Mouse (Mus musculus) embryonic facial prominence, embryonic 15.5 days (tissue): ENCODE data around the gene Znhit1. TPM values are rescaled to one million over a fixed set of nuclear protein-coding genes. Genes with fewer than 3 reads are reported as not detected.

ENCODE experiments used
- ATAC-seq: fragments of 200-750 bp; cut with Nextera tagmentation; 2 replicates; pipeline ENCODE4 v1.8.0; 2017; ENCODE audit warnings: low read depth, moderate TSS enrichment; ENCODE audit not compliant: insufficient number of reproducible peaks, low FRiP score, low TSS enrichment
- H3K27ac ChIP-seq: fragments of 300-500 bp; sonication (generic); replicated peaks from 2 replicates; pipeline ENCODE4 v1.5.1; 2015; ENCODE audit warnings: mild to moderate bottlenecking, inconsistent platforms
- H3K27me3 ChIP-seq: fragments of 300-500 bp; sonication (generic); 2 replicates; pipeline ENCODE4 v1.6.1; 2015; ENCODE audit warnings: inconsistent platforms
- H3K36me3 ChIP-seq: fragments of 300-500 bp; sonication (generic); 2 replicates; pipeline ENCODE4 v1.6.1; 2015; ENCODE audit warnings: mild to moderate bottlenecking, inconsistent platforms
- H3K4me1 ChIP-seq: fragments of 300-500 bp; sonication (generic); 2 replicates; pipeline ENCODE4 v1.6.1; 2015; ENCODE audit warnings: inconsistent platforms
- H3K4me2 ChIP-seq: fragments of 300-500 bp; sonication (generic); replicated peaks from 2 replicates; pipeline ENCODE4 v1.6.1; 2015; ENCODE audit warnings: mild to moderate bottlenecking, inconsistent platforms
- H3K4me3 ChIP-seq: fragments of 300-500 bp; sonication (generic); replicated peaks from 2 replicates; pipeline ENCODE4 v1.5.1; 2015; ENCODE audit warnings: mild to moderate bottlenecking, inconsistent platforms
- H3K9ac ChIP-seq: fragments of 300-500 bp; sonication (generic); 2 replicates; pipeline ENCODE4 v1.6.1; 2015; ENCODE audit warnings: inconsistent platforms
- H3K9me3 ChIP-seq: fragments of 300-500 bp; sonication (generic); replicated peaks from 2 replicates; pipeline ENCODE4 v1.6.1; 2016; ENCODE audit warnings: inconsistent platforms
- WGBS: fragments of 180-500 bp; shearing (Covaris S2); methylation state at CpG from one replicate; pipeline ENCODE4 v1.1.7; 2015; 5-methylcytosine and 5-hydroxymethylcytosine counted together
- polyA plus RNA-seq: library from polyadenylated mRNA; unstranded; fragments of >200 nt; fragmentation: Nextera tagmentation; extraction: Ambion mirVana; gene quantifications from 2 replicates; pipeline ENCODE4 v1.2.1, GENCODE M21; 2015

The Znhit1 gene
- 111 and 120 TPM in 2 replicates for polyA plus RNA-seq

- no peaks in the 10 kb centered on the region for H3K27me3 ChIP-seq
- peak within 1 kb of the TSS; percentile 90 for H3K9ac ChIP-seq
- peaks cover 18% of the 10 kb centered on the region for H3K4me1 ChIP-seq
- H3K4me2 ChIP-seq, result peak within 1 kb of the TSS; percentile 89
- H3K27ac ChIP-seq, result peak within 1 kb of the TSS; percentile 91
- peaks cover 59% of the 10 kb centered on the region for H3K36me3 ChIP-seq
- H3K4me3 ChIP-seq, result peak within 1 kb of the TSS; percentile 78
- WGBS, result 2% methylated on average over 12 of the region's 12 CpGs
- no peak for ATAC-seq
- no peaks in the 10 kb centered on the region for H3K9me3 ChIP-seq
Observed at GRCm38 (mm10) chr5:136987934-136988271, at the start of gene Znhit1. Znhit1 (minus strand) TSS chr5:136988021.

GRCm38 (mm10) chr5:137036211-137036610 is 48.4 kb upstream of the Znhit1 start:
- Histone ChIP-seq H3K4me3 (no peak overlapping the region), H3K9me3 (no peaks in the 10 kb centered on the region), H3K27ac (no peak overlapping the region), H3K4me1 (peaks cover 21% of the 10 kb centered on the region), H3K36me3 (peaks cover 54% of the 10 kb centered on the region), H3K4me2 (no peak overlapping the region), H3K27me3 (peaks cover 13% of the 10 kb centered on the region), H3K9ac (no peak overlapping the region)
- 79% methylated on average over 13 of the region's 13 CpGs for WGBS
- no peak for ATAC-seq

DNA sequence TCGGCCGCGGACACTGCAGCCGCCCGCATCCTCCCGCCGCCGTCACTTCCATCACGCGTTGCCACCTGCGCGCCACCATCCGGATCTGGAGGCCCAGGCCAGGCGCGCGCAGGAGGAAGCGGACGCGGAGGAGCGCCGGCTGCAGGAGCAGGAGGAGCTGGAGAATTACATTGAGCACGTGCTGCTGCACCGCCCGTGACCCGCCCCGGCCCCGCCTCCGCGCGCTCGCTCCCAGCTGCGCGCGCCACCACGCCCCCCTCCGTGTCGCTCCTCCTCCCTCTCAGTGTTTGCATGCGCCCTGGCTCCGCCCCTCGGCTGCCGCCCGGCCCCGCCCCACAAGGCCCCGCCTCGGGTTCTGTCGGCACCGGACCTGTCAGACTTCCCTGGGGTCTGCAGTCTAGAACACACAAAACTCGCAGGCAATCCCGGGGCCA is 44.8 kb upstream of the Znhit1 start:
- WGBS, result 1% methylated on average over 38 of the region's 49 CpGs
- Histone ChIP-seq H3K9me3 (no peaks in the 10 kb centered on the region), H3K4me1 (peaks cover 40% of the 10 kb centered on the region), H3K27me3 (peaks cover 49% of the 10 kb centered on the region), H3K27ac (no peak overlapping the region), H3K36me3 (peaks cover 23% of the 10 kb centered on the region), H3K4me3 (peak overlapping the region; percentile 49), H3K9ac (no peak overlapping the region), H3K4me2 (peak overlapping the region; percentile 100)
- ATAC-seq, result peak; percentile 87

- Histone ChIP-seq H3K27ac (no peak overlapping the region), H3K4me2 (peak overlapping the region; percentile 100), H3K9me3 (no peaks in the 10 kb centered on the region), H3K4me1 (peaks cover 40% of the 10 kb centered on the region), H3K27me3 (peaks cover 54% of the 10 kb centered on the region), H3K9ac (no peak overlapping the region), H3K36me3 (peaks cover 17% of the 10 kb centered on the region), H3K4me3 (peak overlapping the region; percentile 49)
- no peak for ATAC-seq
- WGBS, result under 1% methylated on average over 33 of the region's 33 CpGs
Observed at GRCm38 (mm10) chr5:137032033-137032421, 44.2 kb upstream of the Znhit1 start.

DNA sequence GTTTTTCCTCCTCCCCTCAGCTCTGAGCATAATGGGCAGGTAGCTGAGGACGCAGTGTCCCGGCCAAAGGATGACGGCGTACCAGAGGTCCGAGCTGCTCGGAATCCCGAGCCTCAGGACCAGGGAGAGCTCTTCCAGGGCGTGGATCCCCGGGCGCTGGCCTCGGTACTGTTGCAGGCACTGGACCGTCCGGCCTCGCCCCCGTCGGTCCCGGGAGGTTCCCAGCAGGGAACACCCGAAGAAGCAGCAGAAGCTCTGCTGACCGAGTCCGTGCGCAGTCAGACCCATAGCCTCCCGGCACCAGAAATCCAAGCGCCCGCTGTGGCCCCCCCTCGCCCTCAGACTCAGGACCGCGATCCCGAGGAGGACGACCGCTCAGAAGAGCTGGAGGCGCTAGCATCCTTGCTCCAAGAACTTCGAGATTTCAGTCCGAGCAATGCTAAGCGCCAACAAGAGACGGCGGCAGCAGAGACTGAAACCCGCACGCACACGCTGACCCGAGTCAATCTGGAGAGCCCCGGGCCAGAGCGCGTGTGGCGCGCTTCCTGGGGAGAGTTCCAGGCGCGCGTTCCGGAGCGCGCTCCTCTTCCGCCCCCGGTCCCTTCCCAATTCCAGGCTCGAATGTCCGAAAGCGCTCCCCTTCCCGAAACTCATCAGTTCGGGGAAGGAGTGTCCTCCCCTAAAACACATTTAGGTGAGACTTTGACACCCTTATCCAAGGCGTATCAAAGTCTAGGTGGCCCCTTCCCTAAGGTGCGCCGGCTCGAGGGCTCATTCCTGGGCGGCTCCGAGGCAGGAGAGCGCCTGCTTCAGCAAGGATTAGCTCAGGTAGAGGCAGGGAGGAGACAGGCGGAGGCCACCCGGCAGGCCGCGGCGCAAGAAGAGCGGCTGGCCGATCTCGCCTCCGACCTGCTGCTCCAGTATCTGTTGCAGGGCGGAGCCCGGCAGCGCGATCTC is 43.5 kb upstream of the Znhit1 start:
- peak overlapping the region; percentile 100 for H3K4me2 ChIP-seq
- H3K4me1 ChIP-seq, result peaks cover 40% of the 10 kb centered on the region
- H3K27me3 ChIP-seq, result peaks cover 60% of the 10 kb centered on the region
- no peaks in the 10 kb centered on the region for H3K9me3 ChIP-seq
- no peak overlapping the region for H3K9ac ChIP-seq
- no peak for ATAC-seq
- no peak overlapping the region for H3K27ac ChIP-seq
- peaks cover 10% of the 10 kb centered on the region for H3K36me3 ChIP-seq
- under 1% methylated on average over 78 of the region's 78 CpGs for WGBS
- peak overlapping the region; percentile 49 for H3K4me3 ChIP-seq

DNA sequence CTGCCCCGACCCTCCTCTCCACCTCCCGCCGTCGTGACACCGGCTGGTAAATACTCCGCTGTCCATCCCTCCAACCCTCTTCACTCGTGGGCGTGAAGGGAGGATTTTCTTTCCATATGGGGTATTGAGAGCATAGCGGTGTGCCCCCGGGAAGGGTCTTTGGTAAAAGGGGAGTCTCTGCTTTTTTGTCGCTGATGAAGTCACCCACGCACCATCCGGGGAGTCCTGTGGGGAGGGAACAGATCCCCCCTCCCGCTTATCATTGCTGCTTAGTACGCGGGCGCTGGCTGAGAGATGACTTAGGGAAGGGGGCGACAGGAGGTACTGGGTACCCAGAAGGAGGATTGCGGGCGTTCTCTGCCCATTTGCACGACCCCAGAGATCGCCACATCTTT is 42.6 kb upstream of the Znhit1 start:
- ATAC-seq, result no peak
- peaks cover 70% of the 10 kb centered on the region for H3K27me3 ChIP-seq
- H3K4me2 ChIP-seq, result peak overlapping the region; percentile 58
- H3K27ac ChIP-seq, result no peak overlapping the region
- H3K36me3 ChIP-seq, result 0 out of 2 replicates have a peak, but pooled peaks cover under 1% of the 10 kb centered on the region
- H3K9me3 ChIP-seq, result no peaks in the 10 kb centered on the region
- H3K4me1 ChIP-seq, result peaks cover 40% of the 10 kb centered on the region
- H3K4me3 ChIP-seq, result peak overlapping the region; percentile 36
- no peak overlapping the region for H3K9ac ChIP-seq
- WGBS, result 10% methylated on average over 22 of the region's 22 CpGs

- Histone ChIP-seq H3K4me3 (peak overlapping the region; percentile 36), H3K9ac (no peak overlapping the region), H3K36me3 (no peaks in the 10 kb centered on the region), H3K27me3 (peaks cover 76% of the 10 kb centered on the region), H3K4me1 (peaks cover 40% of the 10 kb centered on the region), H3K9me3 (no peaks in the 10 kb centered on the region), H3K27ac (no peak overlapping the region), H3K4me2 (peak overlapping the region; percentile 58)
- WGBS, result under 1% methylated on average over 52 of the region's 52 CpGs
- ATAC-seq, result peak; percentile 52
Observed at GRCm38 (mm10) chr5:137029643-137030415, 42.0 kb upstream of the Znhit1 start.

DNA sequence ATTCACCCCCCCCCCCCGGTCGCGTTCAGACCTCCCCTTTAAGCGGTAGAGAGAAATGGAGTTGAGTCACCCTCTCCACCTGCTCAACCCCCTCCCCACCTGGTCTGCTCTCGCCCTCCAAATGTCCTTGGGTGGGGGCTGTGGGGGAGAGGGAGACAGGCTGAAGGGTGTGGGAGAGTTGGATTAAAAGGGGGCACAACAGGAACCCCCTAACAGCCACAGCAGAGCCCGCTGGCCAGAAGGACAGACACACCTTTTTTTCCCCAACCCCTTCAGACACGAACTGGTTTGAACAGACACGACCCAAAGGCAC is 41.4 kb upstream of the Znhit1 start:
- no peak for ATAC-seq
- WGBS, result 3% methylated on average over 5 of the region's 8 CpGs
- H3K4me3 ChIP-seq, result peak overlapping the region; percentile 36; the same call in 1 of the 2 replicates
- H3K4me1 ChIP-seq, result peaks cover 40% of the 10 kb centered on the region
- H3K9me3 ChIP-seq, result no peaks in the 10 kb centered on the region
- no peaks in the 10 kb centered on the region for H3K36me3 ChIP-seq
- H3K27me3 ChIP-seq, result peaks cover 82% of the 10 kb centered on the region
- H3K4me2 ChIP-seq, result peak overlapping the region; percentile 58
- H3K9ac ChIP-seq, result no peak overlapping the region
- H3K27ac ChIP-seq, result no peak overlapping the region

DNA sequence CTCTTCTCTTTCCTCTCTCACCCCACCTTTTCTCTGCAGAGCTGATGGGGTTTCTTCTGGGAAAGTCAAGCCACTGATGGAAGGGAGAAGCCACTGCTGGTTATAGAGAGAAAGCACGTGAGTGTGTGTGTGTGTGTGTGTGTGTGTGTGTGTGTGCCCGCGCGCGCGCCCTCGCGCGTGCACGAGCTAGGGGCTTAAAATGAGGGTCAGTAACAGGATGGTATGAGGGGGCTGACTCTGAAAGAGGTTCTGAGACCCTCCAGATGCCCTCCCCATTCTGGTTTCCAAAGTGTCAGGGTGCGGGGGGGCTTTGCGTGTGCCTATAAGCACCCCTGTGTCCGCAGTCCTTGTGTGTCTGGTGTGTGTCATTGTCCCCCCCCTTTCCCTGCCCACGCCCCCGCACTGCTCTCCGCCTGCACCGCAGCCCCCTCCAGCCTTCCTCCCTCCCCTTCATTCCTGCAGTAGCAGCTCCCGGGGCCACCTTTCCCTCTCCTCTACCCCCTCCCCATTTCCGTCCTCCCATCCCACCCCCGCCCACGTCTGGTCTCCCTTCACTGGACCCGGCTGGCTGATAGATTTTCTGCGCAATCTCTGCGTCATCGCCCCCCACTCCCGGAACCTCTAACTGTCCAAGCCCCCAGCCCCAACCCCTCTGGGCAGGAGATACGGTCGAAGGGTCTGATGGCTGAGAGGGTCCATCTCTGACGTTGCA is 40.9 kb upstream of the Znhit1 start:
- no peak overlapping the region for H3K9ac ChIP-seq
- H3K27me3 ChIP-seq, result peaks cover 86% of the 10 kb centered on the region
- no peak overlapping the region; the same call in 1 of the 2 replicates for H3K4me2 ChIP-seq
- WGBS, result 3% methylated on average over 29 of the region's 29 CpGs
- no peak overlapping the region for H3K27ac ChIP-seq
- ATAC-seq, result no peak
- peaks cover 40% of the 10 kb centered on the region for H3K4me1 ChIP-seq
- H3K9me3 ChIP-seq, result no peaks in the 10 kb centered on the region
- H3K4me3 ChIP-seq, result no peak overlapping the region
- H3K36me3 ChIP-seq, result no peaks in the 10 kb centered on the region

GRCm38 (mm10) chr5:137026092-137026491 is 38.3 kb upstream of the Znhit1 start, which contains the start of gene Vgf:
Vgf (plus strand) TSS chr5:137026392.
- 32% methylated on average over 4 of the region's 4 CpGs for WGBS
- peaks cover 72% of the 10 kb centered on the region for H3K27me3 ChIP-seq
- H3K4me3 ChIP-seq, result no peak within 1 kb of the TSS
- no peaks in the 10 kb centered on the region for H3K36me3 ChIP-seq
- ATAC-seq, result no peak
- no peak within 1 kb of the TSS for H3K27ac ChIP-seq
- H3K9me3 ChIP-seq, result no peaks in the 10 kb centered on the region
- peaks cover 17% of the 10 kb centered on the region for H3K4me1 ChIP-seq
- H3K9ac ChIP-seq, result no peak within 1 kb of the TSS
- no peak within 1 kb of the TSS for H3K4me2 ChIP-seq

DNA sequence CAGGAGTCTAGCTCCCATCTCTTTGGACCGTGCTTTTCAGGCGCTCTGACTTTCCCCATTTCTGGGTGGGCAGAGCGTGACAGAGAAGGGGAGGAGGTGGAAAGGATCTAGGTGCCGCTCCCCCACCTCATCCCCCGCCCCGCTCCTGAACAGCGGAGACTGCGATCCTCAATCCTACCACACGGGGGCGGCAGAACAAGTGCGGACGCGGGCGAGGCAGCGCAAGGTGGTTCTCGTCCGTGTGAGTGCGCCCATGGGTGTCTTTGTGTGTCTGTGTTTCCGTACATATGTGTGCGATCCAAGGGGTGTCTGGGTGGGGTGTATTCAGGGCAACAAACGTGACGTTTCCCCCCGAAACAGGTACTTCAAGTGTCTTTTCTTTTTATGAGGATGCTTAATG is 37.3 kb upstream of the Znhit1 start:
- Histone ChIP-seq H3K27me3 (peaks cover 62% of the 10 kb centered on the region), H3K9ac (no peak overlapping the region), H3K9me3 (no peaks in the 10 kb centered on the region), H3K4me1 (peaks cover 9% of the 10 kb centered on the region), H3K4me2 (no peak overlapping the region), H3K36me3 (no peaks in the 10 kb centered on the region), H3K4me3 (no peak overlapping the region), H3K27ac (no peak overlapping the region)
- no peak for ATAC-seq
- WGBS, result under 1% methylated on average over 23 of the region's 23 CpGs
